Mouse (Mus musculus) liver, adult 2 months (tissue): Measurements from ENCODE around the gene Tgfbi.

Source experiments
- CTCF ChIP-seq: fragments of 200-500 bp; IDR thresholded peaks from 2 replicates; pipeline ENCODE4 v1.5.1; 2011; ENCODE audit warnings: low read depth, low read length, control low read depth
- POLR2A ChIP-seq: fragments of 200-500 bp; IDR thresholded peaks from 2 replicates; pipeline ENCODE4 v1.6.1; 2011; ENCODE audit warnings: low read length, control low read depth; ENCODE audit not compliant: insufficient read depth; ENCODE audit errors: extremely low read depth

DNA sequence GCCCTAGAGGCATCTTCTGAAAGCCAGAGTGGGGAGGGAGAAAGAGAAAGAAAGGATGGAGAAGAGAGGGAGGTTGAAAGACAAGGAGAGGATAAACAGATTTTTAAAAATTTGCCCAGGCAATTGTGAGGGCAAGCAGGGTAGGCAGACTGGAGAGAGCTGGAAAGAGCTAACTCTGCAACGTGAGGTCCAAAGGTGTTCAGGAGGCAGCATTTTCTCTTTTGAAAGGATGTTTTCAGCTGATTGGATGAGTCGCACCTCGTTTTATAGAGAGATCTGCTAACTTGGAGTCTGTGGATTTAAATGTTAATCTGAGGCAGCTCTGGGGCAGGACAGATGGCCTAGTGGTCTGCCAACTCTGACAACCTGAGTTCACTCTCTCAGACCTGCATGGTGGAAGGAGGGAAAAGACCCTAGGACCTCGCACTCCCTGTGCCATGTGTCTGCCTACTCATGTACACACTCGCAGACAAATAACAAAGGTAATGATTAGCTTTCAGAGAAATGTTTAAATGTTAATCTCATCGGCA is 49.4 kb upstream of the Tgfbi start:
- TF ChIP-seq POLR2A (no peak), CTCF (no peak)
